Mouse (Mus musculus) subcutaneous adipose tissue, adult 2 months (tissue): ENCODE results near the gene Gm20388. TPM values are rescaled to one million over a fixed set of nuclear protein-coding genes. Genes with fewer than 3 reads are reported as not detected.

Experiments used
- polyA plus RNA-seq: library from polyadenylated mRNA; depleted of rRNA; stranded (reverse); fragments of >200 nt; gene quantifications from 2 replicates; pipeline ENCODE4 v1.2.3, GENCODE M21; 2012; ENCODE audit warnings: low replicate concordance; rRNA removed

Gm20388 gene
- polyA plus RNA-seq, 1 experiment: 85.6 TPM

GRCm38 (mm10) chr8:123653308-123653993, 3742.8 kb downstream of the Gm20388 start, which contains the start of gene Rhou:
Rhou (plus strand) TSS chr8:123653929.

GRCm38 (mm10) chr8:123805718-123806373, 3895.2 kb downstream of the Gm20388 start, which contains the start of gene Rab4a:
Rab4a (plus strand) TSS chr8:123805985.

GRCm38 (mm10) chr8:123859648-123860259, 3949.1 kb downstream of the Gm20388 start, which contains the start of gene Ccsap:
Ccsap (minus strand) TSS chr8:123860209.

GRCm38 (mm10) chr8:123894502-123895097, 3984.0 kb downstream of the Gm20388 start, which contains the start of gene Acta1:
Acta1 (minus strand) TSS chr8:123894751.

GRCm38 (mm10) chr8:123948942-123949685, 4038.5 kb downstream of the Gm20388 start, which contains the start of gene Nup133:
Nup133 (minus strand) TSS chr8:123949265.

GRCm38 (mm10) chr8:123982826-123983400, 4072.3 kb downstream of the Gm20388 start, which contains the start of gene Abcb10:
Abcb10 (minus strand) TSS chr8:123983122.

GRCm38 (mm10) chr8:124021237-124022227, 4110.9 kb downstream of the Gm20388 start, which contains the start of the genes Taf5l and Urb2:
Taf5l (minus strand) TSS chr8:124021397.
Urb2 (plus strand) TSS chr8:124021508.

GRCm38 (mm10) chr8:124231176-124231484, 4320.5 kb downstream of the Gm20388 start, which contains the start of gene Galnt2:
Galnt2 (plus strand) TSS chr8:124231391.

Other genes starting within 250 kb of the Gm20388 start
- 9.6 and 226 TPM in 2 replicates for gene Wfdc1, start 244.5 kb upstream of the Gm20388 start, polyA plus RNA-seq
- gene Atp2c2, start 210.8 kb upstream of the Gm20388 start, polyA plus RNA-seq: 0.04 and 1.2 TPM in 2 replicates
- gene Tldc1, start 132.4 kb upstream of the Gm20388 start, polyA plus RNA-seq: 6.0 and 15.2 TPM in 2 replicates
- gene Cotl1, start 70.3 kb upstream of the Gm20388 start, polyA plus RNA-seq: 93.9 and 199 TPM in 2 replicates
- gene Klhl36, start 48.6 kb upstream of the Gm20388 start, polyA plus RNA-seq: 16.4 and 30.1 TPM in 2 replicates
- gene Usp10, start 481 bp upstream of the Gm20388 start, polyA plus RNA-seq: 57.2 and 139 TPM in 2 replicates
- 19.3 and 50.6 TPM in 2 replicates for gene Crispld2, start 81.6 kb downstream of the Gm20388 start, polyA plus RNA-seq
- gene Zdhhc7, start 190.6 kb downstream of the Gm20388 start, polyA plus RNA-seq: 86.3 TPM in 2 replicates
- gene 6430548M08Rik, start 203.3 kb downstream of the Gm20388 start, polyA plus RNA-seq: 9.6 and 15.9 TPM in 2 replicates